Mouse (Mus musculus) adrenal gland, postnatal 36 days (tissue): ENCODE data around the gene Tsen2. TPM values are rescaled to one million over a fixed set of nuclear protein-coding genes. Genes with fewer than 3 reads are reported as not detected.
A peak's percentile ranks its signal among the peaks of the same experiment; 100 is the strongest.

ENCODE experiments used
- DNase-seq, 2 experiments: peaks; one replicate each; pipeline ENCODE4 v3.0.0; 2021; ENCODE audit warnings: mixed read lengths in 1 of 2
- total RNA-seq, 2 experiments: library from RNA; stranded (reverse); gene quantifications; 2 replicates each; pipeline ENCODE4 v1.2.3; 2021

Gene Tsen2
- total RNA-seq, 2 experiments from 2014 or later = 11.1 to 13.4 TPM

DNA sequence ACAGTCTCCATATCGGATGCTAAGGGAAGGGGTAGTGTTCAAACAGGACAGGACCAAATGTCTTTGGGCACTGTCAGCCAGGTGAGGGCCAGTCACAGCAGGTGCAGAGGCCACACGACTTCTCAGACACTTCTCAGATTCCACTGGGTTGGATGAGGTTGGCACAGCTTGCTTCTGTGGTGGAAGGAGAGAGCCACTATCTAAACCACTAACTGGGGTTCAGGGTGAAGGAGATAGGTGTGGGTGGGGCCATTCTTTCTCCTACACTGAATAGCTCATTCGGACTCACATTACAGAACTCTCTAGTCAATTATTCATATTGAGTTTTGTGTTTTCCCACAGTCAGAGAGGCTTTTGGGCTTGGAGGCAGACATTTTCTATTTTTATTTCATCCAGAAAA is 51.2 kb downstream of the Tsen2 start:
- no peak for DNase-seq

DNA sequence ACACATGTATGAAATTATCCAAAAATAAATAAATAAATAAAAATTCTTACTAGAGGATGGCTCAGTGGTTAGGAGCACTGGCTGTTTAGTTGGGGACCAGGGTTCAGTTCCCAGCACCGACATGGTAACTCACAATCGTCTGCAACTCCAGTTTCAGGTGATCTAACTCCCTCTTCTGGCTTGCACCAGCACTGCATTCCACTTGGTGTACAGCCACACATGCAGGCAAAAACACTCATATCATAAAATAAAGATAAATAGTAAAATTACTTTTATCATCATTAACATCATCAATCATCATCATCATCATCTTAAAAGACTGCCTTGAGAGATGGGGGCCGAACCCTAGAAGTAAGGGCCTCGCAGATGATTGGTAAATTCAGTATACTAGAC is 56.9 kb downstream of the Tsen2 start:
- no peak for DNase-seq

DNA sequence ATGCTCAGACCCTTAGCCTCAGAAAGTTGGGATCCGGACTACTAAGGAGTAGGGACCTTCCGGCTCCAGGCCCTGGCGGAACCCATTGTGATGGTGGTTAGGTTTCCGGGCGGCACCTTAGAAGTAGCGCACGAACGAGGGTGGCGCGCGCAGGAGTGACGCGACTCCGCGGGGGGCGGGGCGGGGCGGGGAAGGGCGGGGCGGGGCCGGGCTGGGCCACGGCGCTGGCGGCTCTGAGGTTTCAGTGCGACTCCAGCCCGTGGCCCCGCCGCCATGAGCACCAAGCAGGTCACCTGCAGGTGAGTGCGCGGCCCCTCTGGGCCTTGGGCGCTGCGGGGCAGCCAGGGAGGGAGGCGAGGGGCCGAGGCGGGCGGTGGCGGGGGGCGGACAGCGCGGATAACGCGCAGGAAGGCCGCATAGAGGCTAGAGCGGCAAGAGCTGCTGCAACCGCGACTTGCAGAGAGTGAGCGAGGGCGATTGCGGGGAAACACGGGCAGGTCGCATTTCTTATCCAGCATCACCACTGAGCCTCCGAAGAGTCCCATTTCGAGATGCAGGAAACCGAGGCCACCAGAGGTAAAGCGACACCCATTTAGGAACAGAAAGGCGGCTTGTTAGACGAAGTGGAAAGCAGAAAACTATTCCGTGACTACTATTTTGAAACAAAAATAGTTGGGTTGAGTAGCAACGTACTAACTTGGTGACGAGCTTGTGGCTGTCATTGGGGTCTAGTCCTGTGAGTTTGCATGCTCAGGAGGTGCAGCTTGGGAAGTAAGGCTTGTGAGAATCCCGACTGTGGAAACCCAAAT is 57.5 kb downstream of the Tsen2 start, which contains the start of gene Mkrn2:
Mkrn2 (plus strand) TSS at position 188 of the 809 bp plus-strand sequence.
- peak; percentile 80 to 86 for DNase-seq

DNA sequence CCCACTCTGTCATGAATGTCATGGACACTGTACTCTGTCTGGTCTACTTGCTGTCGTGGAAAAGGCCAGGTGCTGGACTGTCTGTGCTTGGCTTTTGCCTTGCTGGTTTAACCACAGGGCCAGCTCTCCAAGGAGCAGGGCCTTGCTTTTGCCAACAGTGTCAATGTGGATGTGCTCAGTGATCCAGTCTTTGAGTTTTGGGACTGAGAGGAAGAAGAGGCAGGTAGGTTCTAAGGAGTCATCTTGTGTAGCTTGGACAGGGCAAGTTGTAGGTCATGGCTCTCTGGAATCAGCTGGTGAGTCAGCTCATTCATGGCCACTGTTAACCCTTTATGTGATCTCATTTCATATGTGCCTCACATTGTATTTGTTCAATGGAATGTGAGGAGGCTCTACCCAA is 62.0 kb downstream of the Tsen2 start:
- DNase-seq = peak; percentile 11 to 28

DNA sequence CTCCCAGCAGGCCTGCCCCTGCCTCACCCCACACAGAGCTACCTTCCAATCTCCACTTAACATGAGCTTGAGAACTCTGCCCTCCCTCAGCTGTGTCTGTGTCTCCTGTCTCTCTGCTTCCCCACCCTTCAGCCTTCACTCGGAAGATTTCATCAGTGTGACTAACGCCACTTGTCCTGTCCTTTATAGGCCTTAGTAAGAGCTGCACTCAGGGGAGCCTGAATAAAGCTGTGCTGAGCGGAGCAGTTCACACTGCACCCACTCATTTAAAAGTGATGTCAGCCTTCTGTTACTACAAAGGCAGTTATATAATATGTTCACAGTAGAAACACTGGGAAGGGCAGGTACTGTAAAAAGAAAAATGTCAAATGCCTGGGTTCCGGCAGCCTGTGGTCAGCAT is 63.0 kb downstream of the Tsen2 start:
- DNase-seq = peak; percentile 45 to 50

DNA sequence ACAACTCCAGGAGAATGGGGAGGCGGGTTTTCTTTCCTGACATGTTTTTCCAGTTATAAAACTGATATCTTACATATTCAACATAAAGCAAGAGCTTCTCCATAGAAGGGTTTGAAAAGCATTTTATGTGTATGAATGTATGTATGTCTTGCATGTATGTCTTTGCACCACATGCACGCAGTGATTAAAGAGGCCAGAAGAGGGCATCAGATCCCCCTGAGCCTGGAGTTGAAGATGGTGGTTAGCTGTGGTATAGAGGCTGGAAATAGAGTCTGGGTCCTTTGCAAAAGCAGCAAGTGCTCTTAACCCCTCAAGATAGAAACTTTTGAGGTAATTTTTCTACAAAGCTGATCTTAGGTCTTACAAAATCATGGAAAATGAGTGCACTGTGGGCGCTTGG is 64.7 kb downstream of the Tsen2 start:
- peak in 1 of 2 experiments; percentile 25 for DNase-seq

DNA sequence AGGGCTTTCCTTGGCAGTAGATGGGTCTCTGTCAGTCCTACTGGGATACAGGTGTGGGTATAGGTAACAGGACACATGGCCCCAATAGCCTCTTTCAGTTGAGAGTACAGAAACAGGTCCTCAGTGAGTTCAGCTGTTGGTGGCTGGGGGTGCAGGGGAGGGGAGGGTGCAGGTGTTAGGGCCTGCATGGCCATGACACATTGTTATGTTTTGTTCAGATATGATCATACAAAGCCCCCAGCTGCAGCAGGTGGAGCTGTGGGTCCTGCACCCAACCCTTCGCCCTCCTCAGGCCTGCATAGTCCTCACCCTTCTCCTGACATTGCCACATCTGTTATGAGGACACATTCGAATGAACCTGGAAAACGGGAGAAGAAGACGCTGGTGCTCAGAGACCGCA is 65.8 kb downstream of the Tsen2 start:
- no peak for DNase-seq

DNA sequence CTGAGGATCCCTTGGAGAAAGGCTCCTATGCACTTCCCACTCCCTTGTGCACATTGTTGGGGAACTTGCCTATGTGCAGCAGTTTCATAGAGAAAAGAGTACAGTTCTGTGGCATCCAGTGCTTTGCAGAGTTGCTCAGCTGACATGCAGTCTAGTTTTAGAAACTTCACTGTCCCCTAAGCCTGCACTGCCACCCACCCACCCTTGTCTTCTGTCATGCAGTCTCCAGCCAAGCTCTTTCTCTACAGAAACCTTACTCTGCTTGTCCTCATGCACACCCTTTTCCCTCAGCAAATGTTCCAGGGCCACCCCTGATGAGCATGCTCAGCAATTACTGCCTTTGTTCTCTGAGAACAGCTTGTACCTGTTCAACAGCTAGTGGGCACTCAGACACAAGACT is 69.3 kb downstream of the Tsen2 start:
- DNase-seq = no peak

DNA sequence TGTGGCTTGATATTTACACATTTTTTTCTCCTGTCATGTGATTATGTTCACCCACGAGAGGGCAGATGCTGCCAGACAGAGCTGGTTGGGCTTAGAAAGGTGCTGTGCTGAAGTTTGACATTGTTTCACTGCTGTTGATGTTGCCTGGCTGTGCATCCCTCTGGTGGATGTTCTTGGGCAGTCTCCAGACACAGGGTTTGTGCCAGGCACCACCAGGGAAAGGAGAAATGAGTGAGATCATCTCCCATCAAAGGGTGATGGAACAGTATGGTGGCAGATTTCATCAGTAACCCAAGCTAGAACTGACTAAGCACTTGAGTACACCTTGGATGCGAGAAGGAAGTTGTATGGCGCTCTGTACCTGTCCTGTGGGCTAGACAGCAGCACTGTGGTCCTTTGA is 71.5 kb downstream of the Tsen2 start:
- DNase-seq = no peak

DNA sequence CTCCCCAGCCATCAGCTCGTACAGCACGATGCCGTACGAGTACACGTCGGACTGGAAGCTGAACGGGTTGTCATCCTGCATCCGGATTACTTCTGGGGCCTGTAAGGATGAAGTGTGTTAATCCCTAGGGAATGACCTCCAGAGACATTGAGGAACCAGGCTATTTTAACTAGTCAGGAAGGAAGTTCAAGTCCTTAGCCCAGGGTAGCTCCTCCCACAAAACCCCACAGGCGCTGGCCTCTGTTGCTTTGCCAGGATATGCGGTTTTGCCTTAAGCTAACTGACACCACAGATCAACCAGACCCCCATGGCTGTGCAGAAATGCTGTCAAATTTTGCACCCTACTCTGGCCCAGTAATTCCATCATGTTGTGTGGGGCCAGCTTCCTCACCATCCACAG is 75.4 kb downstream of the Tsen2 start:
- peak in 1 of 2 experiments; percentile 30 for DNase-seq

DNA sequence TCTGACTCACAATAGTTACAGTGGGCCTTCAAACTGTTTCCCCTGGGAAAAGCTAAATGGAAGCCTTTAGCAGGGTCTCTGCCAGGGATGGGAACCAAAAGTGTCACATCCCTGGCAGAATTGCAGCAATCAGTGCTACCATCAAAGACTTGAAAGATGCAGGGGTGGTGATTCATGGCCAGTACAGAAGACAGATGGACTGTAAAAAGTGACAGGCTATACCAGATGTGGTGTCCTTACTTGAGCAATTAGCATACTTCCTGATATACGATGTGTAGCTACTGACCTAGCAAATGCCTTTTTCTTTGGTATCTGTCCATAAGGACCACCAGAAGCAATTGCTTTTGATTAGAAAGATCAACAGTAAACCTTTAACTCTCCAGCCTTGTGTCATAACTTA is 76.5 kb downstream of the Tsen2 start:
- DNase-seq = no peak

DNA sequence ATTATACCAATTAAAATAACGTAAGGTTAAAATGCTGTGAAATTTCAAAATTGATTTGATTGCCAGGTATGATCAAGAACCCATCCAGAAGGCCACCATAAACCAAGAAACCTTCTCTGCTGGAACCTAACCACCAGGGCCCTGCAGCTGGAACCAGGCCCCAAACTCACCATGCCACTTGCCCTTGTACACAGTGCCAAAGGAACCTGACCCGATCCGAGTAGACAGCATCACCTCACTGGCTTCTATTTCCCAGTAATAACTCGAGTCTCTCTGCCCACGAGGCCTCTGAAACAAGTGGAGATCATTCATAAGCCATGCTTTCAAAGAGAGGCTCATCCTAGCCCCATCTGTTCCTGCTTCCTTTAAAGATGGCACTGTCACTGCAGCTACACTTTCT is 81.7 kb downstream of the Tsen2 start:
- DNase-seq = no peak

Other genes starting within 250 kb of the Tsen2 start
- 10 to 100 TPM; 50.4 to 65.3 TPM for gene Pparg, start 183.7 kb upstream of the Tsen2 start, total RNA-seq
- gene Mkrn2os, start 47.9 kb downstream of the Tsen2 start, total RNA-seq = not detected
- gene Mkrn2, start 57.2 kb downstream of the Tsen2 start, total RNA-seq = 10 to 100 TPM; 36.6 to 45.2 TPM
- 100 to 1,000 TPM in 1 of 2 experiments, 10 to 100 TPM in 1; 97.3 to 110 TPM for gene Raf1, start 132.0 kb downstream of the Tsen2 start, total RNA-seq
- under 1 TPM in 1 of 2 experiments, not detected in 1; 0.33 TPM for gene Tmem40, start 217.7 kb downstream of the Tsen2 start, total RNA-seq
- gene Cand2, start 229.9 kb downstream of the Tsen2 start, total RNA-seq = 10 to 100 TPM; 10.4 to 12.7 TPM